Mouse (Mus musculus) layer of hippocampus, postnatal 25 days (tissue): ENCODE measurements around the gene Trim30c. TPM values are rescaled to one million over a fixed set of nuclear protein-coding genes. Genes with fewer than 3 reads are reported as not detected.
"Not testable (repeated sequence)": the region's sequence is repeated elsewhere in the genome, so short reads cannot be mapped to it uniquely, and the experiment has no call there.

Experiments
- DNase-seq, 2 experiments: peaks; one replicate each; pipeline ENCODE4 v3.0.0; 2022; ENCODE audit warnings: mixed read lengths in 2 of 2, low spot score in 1 of 2; ENCODE audit errors: extremely low spot score in 1 of 2
- total RNA-seq, 2 experiments: library from RNA; stranded (reverse); gene quantifications; 2 replicates each; pipeline ENCODE4 v1.2.3; 2021

Trim30c gene
- not detected for total RNA-seq

DNA sequence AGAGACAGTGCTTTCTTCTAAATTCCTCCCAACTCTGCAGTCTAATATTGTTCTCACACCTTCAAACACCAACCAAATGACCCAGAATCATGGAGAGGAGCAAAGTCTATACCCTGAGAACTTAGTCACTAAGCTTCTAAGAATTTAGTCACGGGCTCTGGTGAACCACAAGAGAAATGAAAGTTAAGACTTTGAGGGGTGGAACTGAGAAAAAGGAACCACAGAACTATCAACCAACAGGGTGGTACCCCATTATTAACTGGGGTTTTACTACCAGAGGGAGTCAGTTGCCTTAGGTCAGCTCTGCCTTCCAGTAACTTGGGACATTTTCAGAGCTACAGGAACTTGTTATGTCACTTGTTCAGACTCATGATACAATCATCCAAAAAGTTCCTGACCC, at the start of gene Trim30c:
TSS of gene Trim30c (minus strand) at position 140 of the 400 bp plus-strand sequence.
- DNase-seq = no peak

- DNase-seq = no peak
Measured at GRCm38 (mm10) chr7:104445961-104446645, 45.5 kb upstream of the Trim30c start.

- no peak for DNase-seq
Measured at GRCm38 (mm10) chr7:104404460-104404950, 3.9 kb upstream of the Trim30c start.

- no peak for DNase-seq
Measured at GRCm38 (mm10) chr7:104401140-104401539, 503 bp upstream of the Trim30c start.

DNA sequence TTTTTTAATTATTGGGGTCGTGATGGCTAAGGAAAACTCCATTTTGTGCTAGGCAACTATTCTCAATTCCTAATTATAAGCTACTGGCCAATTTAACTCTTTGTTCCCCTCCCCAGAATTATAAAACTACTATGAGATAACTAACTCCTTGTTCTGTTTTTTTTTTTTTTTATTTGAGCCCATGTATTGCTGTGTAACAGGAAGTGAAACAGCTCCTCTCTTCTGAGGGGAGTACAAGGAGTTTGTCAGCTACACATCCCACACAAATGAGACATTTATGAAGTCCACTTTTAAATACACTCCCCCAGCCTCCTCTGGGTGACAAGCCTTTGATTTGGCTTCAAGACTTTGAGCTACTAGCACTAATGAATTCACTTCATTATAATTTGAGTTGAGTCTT, 2.1 kb downstream of the Trim30c start:
- DNase-seq = no peak

DNA sequence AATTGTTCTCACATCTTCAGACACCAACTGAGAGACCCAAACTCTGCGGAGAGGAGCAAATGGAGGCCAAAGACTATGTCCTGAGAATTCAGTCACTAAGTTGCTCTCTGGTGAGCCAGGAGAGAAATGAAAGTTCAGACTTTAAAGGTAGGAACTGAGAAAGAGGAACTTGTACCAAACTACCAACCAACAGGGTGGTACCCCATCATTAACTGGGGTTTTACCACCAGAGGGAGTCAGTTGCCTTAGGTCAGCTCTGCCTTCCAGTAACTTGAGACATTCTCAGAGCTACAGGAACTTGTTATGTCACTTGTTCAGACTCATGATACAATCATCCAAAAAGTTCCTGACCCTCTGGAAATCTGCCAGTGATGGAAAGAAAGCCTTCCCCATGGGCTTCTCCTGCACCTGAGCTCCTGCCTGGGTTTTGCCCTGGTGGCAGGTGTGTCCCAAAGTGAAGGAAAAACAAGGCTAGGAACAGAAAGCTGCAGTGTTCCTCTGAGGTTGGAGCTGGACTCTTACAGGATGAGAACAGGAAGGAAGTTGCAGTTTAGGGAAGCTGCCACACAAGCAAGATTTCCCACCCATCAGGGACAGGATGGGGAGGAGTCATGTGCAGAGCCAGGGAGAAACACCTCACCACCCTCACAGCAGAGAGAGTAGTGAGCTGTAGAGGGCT, 30.8 kb downstream of the Trim30c start, which contains the start of gene Trim30b:
TSS of gene Trim30b (minus strand) at position 149 of the 679 bp plus-strand sequence.
- DNase-seq = no peak

- DNase-seq = no peak
Measured at GRCm38 (mm10) chr7:104366339-104366738, 34.3 kb downstream of the Trim30c start.

GRCm38 (mm10) chr7:104353600-104353967, 47.1 kb downstream of the Trim30c start:
- DNase-seq = no peak

DNA sequence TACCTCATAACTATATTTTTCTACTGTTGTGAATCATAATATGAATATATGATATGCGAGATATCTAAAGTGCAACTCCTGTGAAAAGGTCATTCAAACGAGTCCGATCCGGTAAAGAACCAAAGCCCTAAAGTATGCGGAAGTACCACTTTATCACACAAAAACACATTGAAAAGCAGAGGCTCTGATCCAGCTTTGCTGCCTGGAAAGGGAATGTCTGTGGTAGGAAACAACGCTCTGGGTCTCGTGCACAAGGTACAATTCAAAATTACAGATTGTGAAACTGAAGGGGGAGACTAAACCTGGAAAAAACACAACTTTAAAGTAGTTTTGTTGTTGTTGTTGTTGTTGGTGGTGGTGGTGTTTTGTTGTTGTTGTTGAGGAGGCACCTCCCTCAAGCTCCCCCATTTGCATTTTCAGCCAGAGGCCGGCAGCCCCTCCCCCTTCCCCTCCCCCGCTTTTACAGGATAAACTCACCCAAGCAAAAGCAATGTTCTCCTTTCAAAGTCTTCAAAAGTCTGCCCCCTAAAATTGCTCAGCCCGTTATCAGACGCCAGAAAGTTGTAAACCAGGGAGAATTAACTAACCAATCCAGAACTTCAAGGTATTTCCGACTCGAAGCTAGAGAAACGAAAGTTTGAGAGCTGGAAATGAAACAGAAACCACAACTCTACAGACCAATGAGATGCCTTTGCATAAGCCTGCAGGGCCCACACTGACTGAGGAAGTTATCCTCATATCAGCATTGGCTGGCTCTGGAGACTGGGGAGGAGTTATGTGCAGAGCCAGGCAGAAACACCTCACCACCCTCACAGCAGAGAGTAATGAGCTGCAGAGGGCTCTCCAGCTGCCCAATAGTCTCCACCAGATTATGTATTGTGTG, 47.7 kb downstream of the Trim30c start, which contains the start of gene Trim12c:
TSS of gene Trim12c (minus strand) at position 646 of the 883 bp plus-strand sequence.
- DNase-seq = no peak

DNA sequence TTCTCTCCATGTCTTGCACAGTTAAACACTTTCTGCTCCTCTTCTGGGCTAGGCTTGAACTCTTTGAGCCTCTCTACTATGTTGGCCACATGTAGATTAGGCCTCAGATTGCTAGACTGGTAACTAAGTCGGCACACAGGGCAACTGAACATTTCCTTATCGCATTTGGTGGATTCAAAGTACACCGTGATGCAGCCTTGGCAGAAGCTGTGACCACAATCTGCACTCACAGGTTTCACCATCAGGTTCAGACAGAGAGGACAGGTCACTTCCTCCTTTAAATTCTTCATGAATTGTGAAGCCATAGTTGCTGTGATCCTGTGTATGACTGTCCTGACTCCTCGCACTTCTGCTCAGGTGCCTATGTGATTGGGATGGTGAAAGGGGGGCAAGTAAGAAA, 52.6 kb downstream of the Trim30c start:
- not testable (repeated sequence) for DNase-seq

DNA sequence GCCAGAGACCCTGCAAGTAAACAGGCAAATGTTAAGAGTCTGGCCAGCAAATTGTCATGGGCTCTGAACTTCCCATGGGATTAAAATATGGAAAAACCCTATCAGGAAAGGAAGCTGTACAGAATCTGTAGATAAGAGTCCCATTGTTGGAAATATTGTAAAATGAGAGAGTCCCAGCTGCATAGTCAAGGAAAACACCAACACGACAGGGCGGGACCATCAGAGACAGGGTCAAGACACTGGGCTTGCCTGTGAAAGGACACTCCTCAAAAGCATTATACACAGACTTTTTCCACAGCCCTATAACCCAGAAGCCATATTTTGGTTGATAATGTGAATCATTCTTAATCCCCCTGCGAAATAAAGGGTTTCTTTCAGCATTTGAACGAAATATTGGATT, 59.9 kb downstream of the Trim30c start:
- DNase-seq = not testable (repeated sequence)

GRCm38 (mm10) chr7:104335547-104335946, 65.1 kb downstream of the Trim30c start:
- DNase-seq = not testable (repeated sequence)

Other genes starting within 250 kb of the Trim30c start
- not detected for gene Olfm5, start 236.0 kb downstream of the Trim30c start, total RNA-seq
- under 1 TPM; 0.10 to 0.23 TPM for gene Olfr648, start 217.4 kb downstream of the Trim30c start, total RNA-seq
- not detected for gene Olfr649, start 204.9 kb downstream of the Trim30c start, total RNA-seq
- under 1 TPM; 0.30 to 0.59 TPM for gene Trim6, start 182.0 kb downstream of the Trim30c start, total RNA-seq
- gene Trim34a, start 156.4 kb downstream of the Trim30c start, total RNA-seq = under 1 TPM; 0.69 to 0.96 TPM
- gene Trim5, start 112.7 kb downstream of the Trim30c start, total RNA-seq = under 1 TPM; 0.25 to 0.94 TPM
- gene Trim12a, start 85.4 kb downstream of the Trim30c start, total RNA-seq = 1 to 10 TPM; 1.9 to 3.2 TPM
- under 1 TPM in 1 of 2 experiments, not detected in 1; 0.25 TPM for gene Trim34b, start 71.4 kb downstream of the Trim30c start, total RNA-seq
- gene Trim12c, start 47.5 kb downstream of the Trim30c start, total RNA-seq = 1 to 10 TPM; 1.2 to 2.1 TPM
- gene Trim30b, start 31.0 kb downstream of the Trim30c start, total RNA-seq = not detected
- under 1 TPM; 0.42 to 0.86 TPM for gene Trim30a, start 64.4 kb upstream of the Trim30c start, total RNA-seq
- under 1 TPM; 0.49 to 0.61 TPM for gene Trim30d, start 107.0 kb upstream of the Trim30c start, total RNA-seq
- not detected for gene Olfr651, start 149.3 kb upstream of the Trim30c start, total RNA-seq
- not detected for gene Olfr652, start 160.1 kb upstream of the Trim30c start, total RNA-seq
- gene Olfr653, start 176.5 kb upstream of the Trim30c start, total RNA-seq = not detected
- not detected for gene Olfr654, start 186.2 kb upstream of the Trim30c start, total RNA-seq
- not detected for gene Olfr655, start 200.9 kb upstream of the Trim30c start, total RNA-seq
- not detected for gene Olfr656, start 213.1 kb upstream of the Trim30c start, total RNA-seq
- gene Olfr657, start 224.0 kb upstream of the Trim30c start, total RNA-seq = not detected
- gene Olfr658, start 246.5 kb upstream of the Trim30c start, total RNA-seq = not detected